Mouse (Mus musculus): ENCODE measurements around the gene Zbtb24.

Zbtb24 gene

GRCm38 (mm10) chr10:41470693-41471092 is 20.5 kb downstream of the Zbtb24 start:
- no peak for DNase-seq

- no peak for DNase-seq
These were observed 22.4 kb downstream of the Zbtb24 start for GRCm38 (mm10) chr10:41472534-41472933.

- DNase-seq = no peak
These were observed 22.8 kb downstream of the Zbtb24 start for GRCm38 (mm10) chr10:41472962-41473481.

- no peak for DNase-seq
These were observed 23.7 kb downstream of the Zbtb24 start for GRCm38 (mm10) chr10:41473782-41474468.

GRCm38 (mm10) chr10:41474981-41475391 is 24.8 kb downstream of the Zbtb24 start:
- DNase-seq = no peak

- peak; percentile 52 to 61 for DNase-seq
These were observed 26.2 kb downstream of the Zbtb24 start, which contains the start of gene Mical1 for GRCm38 (mm10) chr10:41476171-41477017. Mical1 (plus strand) TSS chr10:41476314.

GRCm38 (mm10) chr10:41477018-41477277 is 26.8 kb downstream of the Zbtb24 start:
- no peak for DNase-seq

- peak; percentile 50 to 57 for DNase-seq
These were observed 27.3 kb downstream of the Zbtb24 start for GRCm38 (mm10) chr10:41477278-41478181.

GRCm38 (mm10) chr10:41479961-41480360 is 29.8 kb downstream of the Zbtb24 start:
- no peak for DNase-seq

- peak; percentile 45 to 55 for DNase-seq
These were observed 31.0 kb downstream of the Zbtb24 start for GRCm38 (mm10) chr10:41480938-41481880.

GRCm38 (mm10) chr10:41482446-41482845 is 32.3 kb downstream of the Zbtb24 start:
- peak; percentile 46 to 75 for DNase-seq

- DNase-seq = no peak
These were observed 35.6 kb downstream of the Zbtb24 start for GRCm38 (mm10) chr10:41485778-41486177.

- no peak for DNase-seq
These were observed 36.5 kb downstream of the Zbtb24 start for GRCm38 (mm10) chr10:41486506-41487170.

GRCm38 (mm10) chr10:41488877-41489276 is 38.7 kb downstream of the Zbtb24 start:
- DNase-seq = no peak

- no peak for DNase-seq
These were observed 39.1 kb downstream of the Zbtb24 start for GRCm38 (mm10) chr10:41489294-41489693.

- peak; percentile 95 to 97 for DNase-seq
These were observed 39.7 kb downstream of the Zbtb24 start, which contains the start of the genes Smpd2 and Ppil6 for GRCm38 (mm10) chr10:41489708-41490517. Smpd2 (minus strand) TSS chr10:41490369. Ppil6 (plus strand) TSS chr10:41490439.

- DNase-seq = no peak
These were observed 40.3 kb downstream of the Zbtb24 start for GRCm38 (mm10) chr10:41490518-41490873.

- no peak for DNase-seq
These were observed 40.9 kb downstream of the Zbtb24 start for GRCm38 (mm10) chr10:41491111-41491510.

- DNase-seq = peak in 1 of 2 experiments; percentile 42
These were observed 50.8 kb downstream of the Zbtb24 start for GRCm38 (mm10) chr10:41500941-41501340.

- no peak for DNase-seq
These were observed 54.8 kb downstream of the Zbtb24 start for GRCm38 (mm10) chr10:41504996-41505395.

Data from cerebellum, postnatal 10 days (tissue).